Mouse (Mus musculus): ENCODE measurements around the gene Vps41. TPM values are rescaled to one million over a fixed set of nuclear protein-coding genes. Genes with fewer than 3 reads are reported as not detected.
A peak's percentile ranks its signal among the peaks of the same experiment; 100 is the strongest.

The Vps41 gene
- polyA plus RNA-seq, 1 experiment from 2014 or later = 66.3 TPM

DNA sequence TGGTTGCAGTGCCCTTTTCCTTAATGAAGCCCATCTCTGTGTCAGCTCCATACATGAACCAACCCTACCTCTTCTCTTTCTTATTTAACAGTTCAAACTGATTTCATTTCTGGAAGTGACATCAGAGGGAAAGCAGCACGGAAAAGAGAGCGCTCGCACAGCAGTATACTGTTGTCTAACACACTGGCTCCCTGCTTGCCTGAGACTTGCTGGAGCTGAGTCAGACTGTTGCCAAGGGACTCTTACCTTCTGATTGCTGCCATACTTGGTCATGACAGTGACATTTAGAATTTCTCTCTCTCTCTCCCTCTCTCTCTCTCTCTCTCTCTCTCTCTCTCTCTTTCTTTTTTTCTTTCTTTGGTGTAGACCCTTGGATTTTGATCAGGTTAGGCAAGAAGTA lies 142.3 kb downstream of the Vps41 start:
- WGBS = 91% methylated on average over 3 of the region's 3 CpGs
- ATAC-seq (replicated peaks; ENCODE audit: low FRiP score, low TSS enrichment, low read depth) (no peak), DNase-seq (ENCODE audit: low spot score) (no peak)
- Histone ChIP-seq H3K27ac (ENCODE audit: low read depth) (no peak overlapping the region), H3K36me3 (ENCODE audit: control insufficient read depth, insufficient read depth, low read length) (peaks cover 23% of the 10 kb centered on the region), H3K9ac (ENCODE audit: low read length) (no peak overlapping the region), H3K4me3 (ENCODE audit: low read depth, low read length) (no peak overlapping the region), H3K4me2 (ENCODE audit: low read length) (no peak overlapping the region), H3K27me3 (replicated peaks; ENCODE audit: control insufficient read depth, insufficient read depth, low read length) (no peaks in the 10 kb centered on the region), H3K4me1 (replicated peaks; ENCODE audit: control insufficient read depth, insufficient read depth, low read length) (no peaks in the 10 kb centered on the region), H3K9me3 (ENCODE audit: control insufficient read depth, low read length) (no peaks in the 10 kb centered on the region)

DNA sequence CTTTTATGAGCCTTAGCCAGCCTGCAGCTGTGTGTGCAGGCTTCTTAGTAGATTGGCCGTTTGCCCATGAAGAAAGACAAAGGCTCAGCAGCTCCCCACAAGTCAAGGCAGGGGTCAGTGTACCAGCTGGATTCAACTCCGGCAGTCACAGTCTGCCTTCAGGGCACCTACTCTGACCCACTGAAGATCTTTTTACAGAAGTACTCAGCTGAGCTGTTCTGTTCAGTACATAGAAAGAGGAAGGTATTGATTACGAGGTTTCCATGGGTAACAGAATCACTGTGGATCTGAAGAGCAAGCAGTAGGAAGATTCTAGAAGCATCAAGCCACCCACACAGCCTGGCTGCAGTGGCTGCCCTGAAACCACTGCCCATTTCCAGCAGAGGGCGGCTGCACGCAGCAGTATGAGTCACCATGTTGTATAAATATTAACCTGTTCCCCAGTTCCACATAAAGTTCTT lies 151.0 kb downstream of the Vps41 start:
- Histone ChIP-seq H3K27ac (ENCODE audit: low read depth) (no peak overlapping the region), H3K4me3 (ENCODE audit: low read depth, low read length) (no peak overlapping the region), H3K9me3 (ENCODE audit: control insufficient read depth, low read length) (no peaks in the 10 kb centered on the region), H3K36me3 (ENCODE audit: control insufficient read depth, insufficient read depth, low read length) (peaks cover 10% of the 10 kb centered on the region; the same call in 1 of the 2 replicates), H3K9ac (ENCODE audit: low read length) (no peak overlapping the region), H3K4me1 (replicated peaks; ENCODE audit: control insufficient read depth, insufficient read depth, low read length) (0 out of 2 replicates have a peak, but pooled peaks cover 4% of the 10 kb centered on the region), H3K27me3 (replicated peaks; ENCODE audit: control insufficient read depth, insufficient read depth, low read length) (no peaks in the 10 kb centered on the region), H3K4me2 (ENCODE audit: low read length) (no peak overlapping the region)
- no peak for DNase-seq (ENCODE audit: low spot score)
- 42% methylated on average over 5 of the region's 5 CpGs for WGBS
- peak; percentile 83 for ATAC-seq (replicated peaks; ENCODE audit: low FRiP score, low TSS enrichment, low read depth)

DNA sequence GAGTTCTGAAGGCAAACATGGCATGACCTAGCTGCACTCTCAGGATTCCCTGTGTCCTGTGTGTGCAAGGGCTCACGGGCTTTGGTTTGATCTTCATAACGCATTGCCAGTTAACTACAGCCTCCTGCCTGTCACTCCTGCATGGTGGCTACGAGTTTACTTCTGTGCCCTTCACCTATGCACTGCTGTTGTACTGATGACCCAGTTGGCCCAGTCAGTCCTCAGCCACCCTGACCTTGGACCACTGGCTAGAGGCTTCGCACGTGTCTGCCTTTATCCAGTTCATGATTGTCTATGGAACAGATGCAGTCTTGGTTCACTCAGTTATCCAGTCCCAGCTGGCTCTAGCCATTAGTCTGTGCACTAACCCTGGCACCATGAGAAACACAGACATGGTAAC lies 151.7 kb downstream of the Vps41 start:
- Histone ChIP-seq H3K4me1 (replicated peaks; ENCODE audit: control insufficient read depth, insufficient read depth, low read length) (0 out of 2 replicates have a peak, but pooled peaks cover 4% of the 10 kb centered on the region), H3K36me3 (ENCODE audit: control insufficient read depth, insufficient read depth, low read length) (0 out of 2 replicates have a peak, but pooled peaks cover 5% of the 10 kb centered on the region), H3K27me3 (replicated peaks; ENCODE audit: control insufficient read depth, insufficient read depth, low read length) (no peaks in the 10 kb centered on the region), H3K27ac (ENCODE audit: low read depth) (no peak overlapping the region), H3K4me2 (ENCODE audit: low read length) (no peak overlapping the region), H3K9ac (ENCODE audit: low read length) (no peak overlapping the region), H3K4me3 (ENCODE audit: low read depth, low read length) (no peak overlapping the region), H3K9me3 (ENCODE audit: control insufficient read depth, low read length) (no peaks in the 10 kb centered on the region)
- peak; percentile 29; the same call in 1 of the 2 replicates for ATAC-seq (replicated peaks; ENCODE audit: low FRiP score, low TSS enrichment, low read depth)
- WGBS = 86% methylated on average over 5 of the region's 5 CpGs
- no peak for DNase-seq (ENCODE audit: low spot score)

DNA sequence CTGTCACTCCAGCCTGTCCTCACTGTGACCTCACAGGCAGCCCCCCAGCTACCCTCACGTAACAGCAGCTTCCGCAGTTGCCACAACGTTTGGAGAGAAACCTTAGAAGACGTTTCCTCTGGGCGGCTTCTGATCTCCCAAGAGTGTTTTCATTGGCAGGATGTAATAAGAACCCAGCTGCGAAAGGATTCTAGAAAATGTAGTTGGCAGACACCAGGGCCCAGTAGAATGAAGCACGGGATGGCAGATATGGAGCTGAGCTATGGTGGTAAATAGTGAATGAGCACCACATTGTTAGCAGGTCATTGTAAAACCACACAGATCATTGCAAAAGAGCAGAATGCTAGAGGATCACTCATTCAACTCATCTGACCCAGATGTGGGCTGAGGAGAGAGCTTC lies 158.2 kb downstream of the Vps41 start:
- H3K4me3 ChIP-seq (ENCODE audit: low read depth, low read length) = no peak overlapping the region
- DNase-seq (ENCODE audit: low spot score) (no peak), ATAC-seq (replicated peaks; ENCODE audit: low FRiP score, low TSS enrichment, low read depth) (no peak)
- no peaks in the 10 kb centered on the region for H3K27me3 ChIP-seq (replicated peaks; ENCODE audit: control insufficient read depth, insufficient read depth, low read length)
- H3K9me3 ChIP-seq (ENCODE audit: control insufficient read depth, low read length) = no peaks in the 10 kb centered on the region
- H3K36me3 ChIP-seq (ENCODE audit: control insufficient read depth, insufficient read depth, low read length) = no peaks in the 10 kb centered on the region
- no peaks in the 10 kb centered on the region for H3K4me1 ChIP-seq (replicated peaks; ENCODE audit: control insufficient read depth, insufficient read depth, low read length)
- no peak overlapping the region for H3K27ac ChIP-seq (ENCODE audit: low read depth)
- H3K9ac ChIP-seq (ENCODE audit: low read length) = no peak overlapping the region
- WGBS = 39% methylated on average over 7 of the region's 7 CpGs
- no peak overlapping the region for H3K4me2 ChIP-seq (ENCODE audit: low read length)

DNA sequence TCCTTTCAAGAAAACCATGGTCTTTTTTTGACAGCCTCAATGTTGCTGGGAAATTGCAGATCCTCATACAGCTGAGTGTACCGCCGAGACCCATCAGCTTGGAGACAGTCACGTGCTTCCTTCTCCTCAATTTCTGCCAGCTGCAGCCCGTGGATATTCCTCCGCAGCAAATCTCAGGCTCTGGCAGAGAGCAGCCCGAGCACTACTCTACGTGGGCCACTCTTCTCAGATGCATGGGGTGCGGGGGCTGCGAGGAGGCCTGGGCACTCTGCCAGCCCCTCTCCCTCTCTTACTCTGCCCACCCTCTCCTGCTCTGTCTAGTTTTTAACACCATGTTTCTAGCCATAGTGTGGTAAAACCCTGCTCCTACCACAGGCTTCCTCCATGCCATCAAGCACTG lies 175.8 kb downstream of the Vps41 start:
- no peaks in the 10 kb centered on the region for H3K9me3 ChIP-seq (ENCODE audit: control insufficient read depth, low read length)
- H3K4me1 ChIP-seq (replicated peaks; ENCODE audit: control insufficient read depth, insufficient read depth, low read length) = no peaks in the 10 kb centered on the region
- H3K27ac ChIP-seq (ENCODE audit: low read depth) = no peak overlapping the region
- H3K27me3 ChIP-seq (replicated peaks; ENCODE audit: control insufficient read depth, insufficient read depth, low read length) = no peaks in the 10 kb centered on the region
- H3K4me3 ChIP-seq (ENCODE audit: low read depth, low read length) = no peak overlapping the region
- 59% methylated on average over 9 of the region's 9 CpGs for WGBS
- no peaks in the 10 kb centered on the region for H3K36me3 ChIP-seq (ENCODE audit: control insufficient read depth, insufficient read depth, low read length)
- no peak overlapping the region for H3K9ac ChIP-seq (ENCODE audit: low read length)
- no peak; the same call in 1 of the 2 replicates for ATAC-seq (replicated peaks; ENCODE audit: low FRiP score, low TSS enrichment, low read depth)
- no peak for DNase-seq (ENCODE audit: low spot score)
- no peak overlapping the region for H3K4me2 ChIP-seq (ENCODE audit: low read length)

DNA sequence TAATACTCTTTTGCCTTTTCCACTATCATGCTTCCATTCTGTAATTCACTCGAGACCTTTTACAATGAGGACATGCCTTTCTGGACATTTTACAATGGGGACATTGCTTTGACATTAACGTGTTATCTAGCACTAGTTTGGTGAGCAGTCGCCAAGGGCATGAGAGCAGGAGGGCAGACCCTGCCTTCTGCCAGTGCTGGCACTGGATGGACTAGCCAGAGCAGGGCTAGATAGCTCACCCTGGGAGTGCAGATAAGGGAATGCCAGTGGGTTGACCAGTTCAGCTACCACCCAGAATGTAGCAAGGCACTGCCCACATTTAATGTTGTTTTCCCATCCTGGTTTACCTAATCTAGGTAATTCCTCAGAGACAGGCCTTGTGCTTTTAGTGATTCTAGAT lies 179.7 kb downstream of the Vps41 start:
- ATAC-seq (replicated peaks; ENCODE audit: low FRiP score, low TSS enrichment, low read depth) = no peak
- no peak overlapping the region for H3K27ac ChIP-seq (ENCODE audit: low read depth)
- WGBS = 83% methylated on average over 3 of the region's 3 CpGs

DNA sequence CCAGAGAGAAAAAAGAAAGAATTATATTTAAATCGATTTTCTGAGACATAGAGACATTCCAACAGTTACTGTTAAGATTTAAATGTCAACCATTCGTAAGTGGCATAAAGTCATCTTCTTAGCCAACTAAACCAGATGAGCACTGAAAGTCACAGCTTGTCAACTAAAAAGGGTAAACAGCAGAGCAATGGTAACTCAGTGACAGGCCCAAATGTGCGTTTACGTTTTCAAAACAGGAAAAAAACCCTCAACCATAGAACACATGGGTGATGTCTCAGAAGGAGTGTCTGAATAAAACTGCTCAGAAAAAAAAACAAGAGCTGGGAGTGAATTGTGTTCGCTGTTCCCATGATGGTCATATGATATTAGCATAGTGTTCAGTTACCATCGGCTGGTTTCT lies 186.5 kb downstream of the Vps41 start:
- Histone ChIP-seq H3K9ac (ENCODE audit: low read length) (no peak overlapping the region), H3K4me2 (ENCODE audit: low read length) (no peak overlapping the region), H3K4me3 (ENCODE audit: low read depth, low read length) (no peak overlapping the region), H3K36me3 (ENCODE audit: control insufficient read depth, insufficient read depth, low read length) (no peaks in the 10 kb centered on the region), H3K27me3 (replicated peaks; ENCODE audit: control insufficient read depth, insufficient read depth, low read length) (no peaks in the 10 kb centered on the region), H3K9me3 (ENCODE audit: control insufficient read depth, low read length) (no peaks in the 10 kb centered on the region), H3K27ac (ENCODE audit: low read depth) (no peak overlapping the region), H3K4me1 (replicated peaks; ENCODE audit: control insufficient read depth, insufficient read depth, low read length) (no peaks in the 10 kb centered on the region)
- ATAC-seq (replicated peaks; ENCODE audit: low FRiP score, low TSS enrichment, low read depth) = no peak
- WGBS = 89% methylated on average over 6 of the region's 6 CpGs
- no peak for DNase-seq (ENCODE audit: low spot score)

More for the DNA sequence above, 179.7 kb downstream of the Vps41 start:
- H3K4me1 ChIP-seq (replicated peaks; ENCODE audit: control insufficient read depth, insufficient read depth, low read length) = no peaks in the 10 kb centered on the region
- H3K36me3 ChIP-seq (ENCODE audit: control insufficient read depth, insufficient read depth, low read length) = no peaks in the 10 kb centered on the region
- H3K27me3 ChIP-seq (replicated peaks; ENCODE audit: control insufficient read depth, insufficient read depth, low read length) = no peaks in the 10 kb centered on the region
- no peak overlapping the region for H3K4me2 ChIP-seq (ENCODE audit: low read length)
- no peaks in the 10 kb centered on the region for H3K9me3 ChIP-seq (ENCODE audit: control insufficient read depth, low read length)
- no peak overlapping the region for H3K9ac ChIP-seq (ENCODE audit: low read length)
- no peak overlapping the region for H3K4me3 ChIP-seq (ENCODE audit: low read depth, low read length)
- no peak for DNase-seq (ENCODE audit: low spot score)

DNA sequence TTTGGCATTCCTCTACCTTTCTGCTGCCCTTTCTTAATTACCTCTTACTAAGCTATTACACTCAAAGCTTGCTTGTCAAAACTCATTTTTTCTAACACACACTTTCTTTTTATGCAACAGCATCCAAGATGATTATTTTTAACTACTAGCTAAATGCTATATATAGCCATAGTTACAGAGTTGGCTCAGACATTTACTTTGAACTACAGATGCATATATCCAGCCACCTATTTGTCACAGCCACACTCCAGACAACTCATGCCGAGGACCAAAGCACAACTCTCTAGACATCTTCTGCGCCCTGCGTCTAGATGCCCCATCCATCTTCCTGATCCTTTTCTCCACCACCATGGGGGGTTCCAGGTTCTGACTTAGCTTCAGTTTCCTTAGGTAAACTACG lies 197.7 kb downstream of the Vps41 start:
- Histone ChIP-seq H3K4me2 (ENCODE audit: low read length) (no peak overlapping the region), H3K9me3 (ENCODE audit: control insufficient read depth, low read length) (no peaks in the 10 kb centered on the region)
- ATAC-seq (replicated peaks; ENCODE audit: low FRiP score, low TSS enrichment, low read depth) = no peak

More for the DNA sequence above, 197.7 kb downstream of the Vps41 start:
- no peak for DNase-seq (ENCODE audit: low spot score)
- WGBS = 80% methylated on average over 4 of the region's 4 CpGs
- no peaks in the 10 kb centered on the region for H3K4me1 ChIP-seq (replicated peaks; ENCODE audit: control insufficient read depth, insufficient read depth, low read length)
- H3K9ac ChIP-seq (ENCODE audit: low read length) = no peak overlapping the region
- no peaks in the 10 kb centered on the region for H3K36me3 ChIP-seq (ENCODE audit: control insufficient read depth, insufficient read depth, low read length)
- no peak overlapping the region for H3K4me3 ChIP-seq (ENCODE audit: low read depth, low read length)
- H3K27me3 ChIP-seq (replicated peaks; ENCODE audit: control insufficient read depth, insufficient read depth, low read length) = no peaks in the 10 kb centered on the region
- no peak overlapping the region for H3K27ac ChIP-seq (ENCODE audit: low read depth)
